Mouse (Mus musculus): Measurements from ENCODE around the gene Zbtb43. TPM values are rescaled to one million over a fixed set of nuclear protein-coding genes. Genes with fewer than 3 reads are reported as not detected.

Zbtb43 gene
- polyA plus RNA-seq (2016; fragmentation: Nextera tagmentation; extraction: Ambion mirVana), result 20.3 and 25.3 TPM in 2 replicates

- peak within 1 kb of the TSS; percentile 93 for H3K27ac ChIP-seq (replicated peaks)
- H3K4me3 ChIP-seq, result peak within 1 kb of the TSS; percentile 83
- no peaks in the 10 kb centered on the region for H3K27me3 ChIP-seq (ENCODE audit: low read depth, poor library complexity, severe bottlenecking)
- DNase-seq (ENCODE audit: low spot score), result peak; percentile 97
- peaks cover 34% of the 10 kb centered on the region for H3K4me1 ChIP-seq
- WGBS, result 6% methylated on average over 36 of the region's 36 CpGs
- H3K36me3 ChIP-seq, result peaks cover 15% of the 10 kb centered on the region
- no peaks in the 10 kb centered on the region for H3K9me3 ChIP-seq (replicated peaks)
These were observed at the start of gene Zbtb43 for GRCm38 (mm10) chr2:33468466-33469097. Zbtb43 (minus strand) TSS chr2:33468559.

- H3K9me3 ChIP-seq (replicated peaks), result 0 out of 2 replicates have a peak, but pooled peaks cover 3% of the 10 kb centered on the region
- DNase-seq (ENCODE audit: low spot score), result no peak
- no peaks in the 10 kb centered on the region for H3K4me1 ChIP-seq
- H3K4me3 ChIP-seq, result no peak overlapping the region
- 0 out of 2 replicates have a peak, but pooled peaks cover 4% of the 10 kb centered on the region for H3K27me3 ChIP-seq (ENCODE audit: low read depth, poor library complexity, severe bottlenecking)
- no peaks in the 10 kb centered on the region for H3K36me3 ChIP-seq
- WGBS, result 78% methylated on average over 19 of the region's 19 CpGs
- no peak overlapping the region for H3K27ac ChIP-seq (replicated peaks)
These were observed 47.5 kb upstream of the Zbtb43 start for GRCm38 (mm10) chr2:33515856-33516255.

- 0 out of 2 replicates have a peak, but pooled peaks cover 3% of the 10 kb centered on the region for H3K9me3 ChIP-seq (replicated peaks)
These were observed 47.1 kb upstream of the Zbtb43 start for GRCm38 (mm10) chr2:33515431-33515830.

GRCm38 (mm10) chr2:33510791-33511190 is 42.4 kb upstream of the Zbtb43 start:
- Histone ChIP-seq H3K9me3 (replicated peaks) (no peaks in the 10 kb centered on the region), H3K4me3 (no peak overlapping the region), H3K36me3 (no peaks in the 10 kb centered on the region), H3K27me3 (ENCODE audit: low read depth, poor library complexity, severe bottlenecking) (no peaks in the 10 kb centered on the region), H3K27ac (replicated peaks) (no peak overlapping the region), H3K4me1 (no peaks in the 10 kb centered on the region)
- WGBS, result 97% methylated on average over 1 of the region's 1 CpGs
- DNase-seq (ENCODE audit: low spot score), result no peak

More at GRCm38 (mm10) chr2:33515431-33515830, 47.1 kb upstream of the Zbtb43 start:
- 89% methylated on average over 8 of the region's 8 CpGs for WGBS
- no peak overlapping the region for H3K27ac ChIP-seq (replicated peaks)
- no peaks in the 10 kb centered on the region for H3K4me1 ChIP-seq
- DNase-seq (ENCODE audit: low spot score), result no peak
- H3K27me3 ChIP-seq (ENCODE audit: low read depth, poor library complexity, severe bottlenecking), result 0 out of 2 replicates have a peak, but pooled peaks cover 4% of the 10 kb centered on the region
- no peaks in the 10 kb centered on the region for H3K36me3 ChIP-seq
- no peak overlapping the region for H3K4me3 ChIP-seq

- Histone ChIP-seq H3K4me3 (no peak overlapping the region), H3K27me3 (ENCODE audit: low read depth, poor library complexity, severe bottlenecking) (no peaks in the 10 kb centered on the region), H3K36me3 (no peaks in the 10 kb centered on the region), H3K4me1 (no peaks in the 10 kb centered on the region), H3K9me3 (replicated peaks) (peaks cover 12% of the 10 kb centered on the region; the same call in 1 of the 2 replicates), H3K27ac (replicated peaks) (no peak overlapping the region)
- 67% methylated on average over 2 of the region's 2 CpGs for WGBS
- DNase-seq (ENCODE audit: low spot score), result no peak
These were observed 34.2 kb upstream of the Zbtb43 start for GRCm38 (mm10) chr2:33502602-33503001.

GRCm38 (mm10) chr2:33498280-33498679 is 29.9 kb upstream of the Zbtb43 start:
- Histone ChIP-seq H3K4me3 (no peak overlapping the region), H3K36me3 (no peaks in the 10 kb centered on the region), H3K9me3 (replicated peaks) (peaks cover 12% of the 10 kb centered on the region; the same call in 1 of the 2 replicates), H3K27ac (replicated peaks) (no peak overlapping the region), H3K27me3 (ENCODE audit: low read depth, poor library complexity, severe bottlenecking) (no peaks in the 10 kb centered on the region), H3K4me1 (no peaks in the 10 kb centered on the region)
- WGBS, result 87% methylated on average over 4 of the region's 4 CpGs
- DNase-seq (ENCODE audit: low spot score), result no peak

- no peak for DNase-seq (ENCODE audit: low spot score)
- no peak overlapping the region for H3K27ac ChIP-seq (replicated peaks)
- 0 out of 2 replicates have a peak, but pooled peaks cover 2% of the 10 kb centered on the region for H3K27me3 ChIP-seq (ENCODE audit: low read depth, poor library complexity, severe bottlenecking)
- peaks cover 12% of the 10 kb centered on the region; the same call in 1 of the 2 replicates for H3K9me3 ChIP-seq (replicated peaks)
- H3K4me1 ChIP-seq, result no peaks in the 10 kb centered on the region
- H3K36me3 ChIP-seq, result no peaks in the 10 kb centered on the region
- 49% methylated on average over 3 of the region's 3 CpGs for WGBS
- H3K4me3 ChIP-seq, result no peak overlapping the region
These were observed 27.3 kb upstream of the Zbtb43 start for GRCm38 (mm10) chr2:33495654-33496053.

GRCm38 (mm10) chr2:33492041-33492440 is 23.7 kb upstream of the Zbtb43 start:
- H3K4me3 ChIP-seq, result no peak overlapping the region
- H3K27ac ChIP-seq (replicated peaks), result no peak overlapping the region
- H3K27me3 ChIP-seq (ENCODE audit: low read depth, poor library complexity, severe bottlenecking), result peaks cover 27% of the 10 kb centered on the region
- 93% methylated on average over 3 of the region's 3 CpGs for WGBS
- no peaks in the 10 kb centered on the region for H3K9me3 ChIP-seq (replicated peaks)
- H3K4me1 ChIP-seq, result 0 out of 2 replicates have a peak, but pooled peaks cover 3% of the 10 kb centered on the region
- DNase-seq (ENCODE audit: low spot score), result no peak
- H3K36me3 ChIP-seq, result no peaks in the 10 kb centered on the region

GRCm38 (mm10) chr2:33489565-33489964 is 21.2 kb upstream of the Zbtb43 start:
- Histone ChIP-seq H3K9me3 (replicated peaks) (no peaks in the 10 kb centered on the region), H3K36me3 (no peaks in the 10 kb centered on the region), H3K4me1 (0 out of 2 replicates have a peak, but pooled peaks cover 3% of the 10 kb centered on the region), H3K4me3 (no peak overlapping the region), H3K27ac (replicated peaks) (no peak overlapping the region), H3K27me3 (ENCODE audit: low read depth, poor library complexity, severe bottlenecking) (peaks cover 38% of the 10 kb centered on the region)
- peak; percentile 14 for DNase-seq (ENCODE audit: low spot score)
- 56% methylated on average over 10 of the region's 10 CpGs for WGBS

- Histone ChIP-seq H3K9me3 (replicated peaks) (no peaks in the 10 kb centered on the region), H3K4me3 (no peak overlapping the region), H3K27me3 (ENCODE audit: low read depth, poor library complexity, severe bottlenecking) (peaks cover 38% of the 10 kb centered on the region), H3K27ac (replicated peaks) (no peak overlapping the region), H3K4me1 (peaks cover 7% of the 10 kb centered on the region; the same call in 1 of the 2 replicates), H3K36me3 (no peaks in the 10 kb centered on the region)
- WGBS, result 80% methylated on average over 8 of the region's 8 CpGs
- no peak for DNase-seq (ENCODE audit: low spot score)
These were observed 19.0 kb upstream of the Zbtb43 start for GRCm38 (mm10) chr2:33487332-33487731.

- peak; percentile 82 for DNase-seq (ENCODE audit: low spot score)
- WGBS, result 9% methylated on average over 9 of the region's 9 CpGs
- Histone ChIP-seq H3K9me3 (replicated peaks) (no peaks in the 10 kb centered on the region), H3K27ac (replicated peaks) (no peak overlapping the region), H3K36me3 (no peaks in the 10 kb centered on the region), H3K4me3 (no peak overlapping the region), H3K27me3 (ENCODE audit: low read depth, poor library complexity, severe bottlenecking) (peaks cover 38% of the 10 kb centered on the region), H3K4me1 (peaks cover 9% of the 10 kb centered on the region; the same call in 1 of the 2 replicates)
These were observed 18.5 kb upstream of the Zbtb43 start for GRCm38 (mm10) chr2:33486866-33487265.

GRCm38 (mm10) chr2:33477961-33478755 is 9.8 kb upstream of the Zbtb43 start:
- Histone ChIP-seq H3K9me3 (replicated peaks) (no peaks in the 10 kb centered on the region), H3K36me3 (no peaks in the 10 kb centered on the region), H3K27me3 (ENCODE audit: low read depth, poor library complexity, severe bottlenecking) (no peaks in the 10 kb centered on the region), H3K4me3 (no peak overlapping the region), H3K27ac (replicated peaks) (no peak overlapping the region), H3K4me1 (peaks cover 13% of the 10 kb centered on the region)
- WGBS, result 90% methylated on average over 10 of the region's 10 CpGs
- no peak for DNase-seq (ENCODE audit: low spot score)

GRCm38 (mm10) chr2:33475961-33476360 is 7.6 kb upstream of the Zbtb43 start:
- Histone ChIP-seq H3K36me3 (no peaks in the 10 kb centered on the region), H3K9me3 (replicated peaks) (no peaks in the 10 kb centered on the region), H3K27me3 (ENCODE audit: low read depth, poor library complexity, severe bottlenecking) (no peaks in the 10 kb centered on the region), H3K27ac (replicated peaks) (no peak overlapping the region), H3K4me1 (peaks cover 7% of the 10 kb centered on the region), H3K4me3 (no peak overlapping the region)
- DNase-seq (ENCODE audit: low spot score), result no peak

Data from midbrain, embryonic 10.5 days (tissue).